Mouse (Mus musculus): ENCODE results near the gene 2310022B05Rik.
A peak's percentile ranks its signal among the peaks of the same experiment; 100 is the strongest.

The 2310022B05Rik gene

DNA sequence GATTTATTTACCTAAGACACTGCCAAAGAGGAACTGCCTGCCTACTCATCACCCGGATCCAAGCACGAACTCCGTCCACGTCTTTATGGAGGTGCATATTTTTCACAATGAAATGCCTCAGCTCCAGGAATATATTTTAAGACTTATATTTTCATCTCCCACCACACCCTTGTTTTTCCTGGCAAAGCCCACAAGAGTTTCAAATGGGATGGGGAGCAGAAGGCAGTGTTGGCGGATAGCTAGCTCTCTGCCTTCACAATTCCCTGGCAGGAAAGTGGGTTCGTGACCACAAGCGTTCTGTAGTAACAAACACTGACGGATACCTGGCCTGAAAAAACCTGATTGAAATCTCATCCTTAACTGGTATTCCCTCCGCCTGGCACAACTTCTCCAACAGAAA lies 1.4 kb downstream of the 2310022B05Rik start:
- no peak for DNase-seq (ENCODE audit: low read depth, low spot score)

DNA sequence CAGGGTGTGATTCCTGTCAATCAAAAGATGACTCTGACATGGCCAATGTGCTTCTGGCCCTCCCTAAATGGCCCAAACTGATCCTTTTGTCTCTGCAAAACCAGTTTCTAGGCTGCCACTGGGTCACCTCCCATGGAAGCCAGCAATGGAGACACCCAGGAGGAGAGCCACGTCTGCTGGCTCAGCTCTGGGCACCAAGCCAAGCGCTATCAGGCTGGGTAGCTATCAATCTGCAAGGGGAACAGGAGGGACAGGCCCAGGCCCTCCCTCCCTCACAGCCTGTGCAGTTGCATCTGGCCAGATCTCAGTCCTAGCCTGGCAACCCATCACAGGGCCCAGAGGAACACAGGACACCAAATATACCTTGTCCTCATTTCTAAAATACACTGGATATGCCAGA lies 4.8 kb downstream of the 2310022B05Rik start:
- no peak for DNase-seq (ENCODE audit: low read depth, low spot score)

DNA sequence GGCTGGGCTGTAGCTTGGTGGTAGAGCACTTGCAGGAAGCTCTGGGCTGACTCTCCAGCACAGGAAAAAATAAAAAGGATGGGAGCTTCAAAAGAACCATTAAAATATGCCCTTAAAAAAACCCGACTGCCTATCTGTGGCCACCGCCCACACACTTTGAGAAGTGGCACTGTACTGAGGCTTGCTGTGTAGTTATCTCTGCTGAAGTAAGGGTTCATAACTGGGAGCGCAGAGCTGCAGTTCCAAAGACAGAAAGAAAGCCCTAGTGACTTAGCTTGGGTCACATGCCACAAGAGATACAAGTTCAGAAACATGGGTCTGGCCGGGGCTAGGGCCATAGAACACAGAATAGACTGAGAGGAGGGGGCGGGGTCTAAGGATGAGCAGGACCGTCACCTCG lies 5.2 kb downstream of the 2310022B05Rik start:
- no peak for DNase-seq (ENCODE audit: low read depth, low spot score)

DNA sequence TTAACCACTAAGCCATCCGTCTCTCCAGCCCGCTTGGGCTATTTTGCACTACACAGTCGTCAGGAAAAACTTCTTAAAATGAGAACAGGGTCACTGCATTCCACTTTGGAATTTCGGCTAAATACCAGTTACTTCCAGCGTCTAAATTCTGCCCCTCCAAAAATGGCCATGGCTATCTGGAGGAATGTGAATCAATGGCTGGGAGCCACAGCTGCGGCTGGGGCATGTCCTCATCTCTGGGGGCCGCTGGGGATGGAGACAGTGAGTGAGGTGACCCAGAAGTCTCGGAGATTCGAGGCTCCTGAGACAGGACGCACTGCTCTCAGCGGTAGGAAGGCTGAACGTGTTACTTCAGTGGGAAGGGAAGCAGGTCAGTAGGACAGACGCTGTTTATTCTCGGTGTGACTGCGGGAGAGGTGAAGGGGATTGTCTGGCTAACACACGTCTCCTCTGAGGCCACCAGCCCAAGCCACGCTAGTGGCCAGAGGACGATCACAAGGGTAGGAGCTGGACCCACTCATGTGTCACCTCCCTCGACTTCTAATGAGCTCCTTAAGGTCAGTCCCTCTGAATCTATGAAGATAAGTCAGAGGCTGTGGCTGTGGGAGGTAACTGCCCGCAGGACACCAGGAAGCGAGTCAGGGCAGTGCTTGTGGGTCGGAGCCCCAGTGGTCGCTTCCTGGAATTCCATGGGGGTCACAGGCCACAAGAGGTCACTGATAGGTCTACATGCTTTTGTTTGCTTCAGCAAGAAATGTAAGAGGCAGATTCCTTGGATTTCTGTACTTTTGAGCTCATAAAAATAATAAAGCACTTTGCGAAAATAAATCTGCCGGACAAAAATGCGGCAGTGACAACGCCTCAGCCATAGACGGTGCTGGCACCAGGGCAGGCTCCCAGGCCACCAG lies 9.3 kb downstream of the 2310022B05Rik start:
- no peak for DNase-seq (ENCODE audit: low read depth, low spot score)

DNA sequence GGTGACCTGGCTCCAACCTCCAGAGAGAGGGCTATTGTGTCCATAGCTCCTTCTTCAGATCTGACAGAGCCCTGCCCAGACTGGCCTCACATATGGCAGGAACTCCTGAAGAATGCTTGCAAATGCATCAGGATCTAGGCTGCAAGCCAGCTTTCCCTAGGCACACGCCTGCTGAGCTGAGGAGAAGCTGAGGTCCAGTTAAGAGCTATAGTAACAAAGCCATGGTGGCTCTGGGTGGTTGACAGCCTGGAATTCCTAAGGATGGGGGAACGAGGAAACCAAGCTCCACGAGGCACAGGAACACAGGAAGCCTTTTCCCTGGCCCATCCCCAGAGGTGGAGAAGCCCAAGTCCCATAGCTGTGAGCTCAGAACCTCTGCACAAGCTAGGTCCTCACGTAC lies 10.6 kb downstream of the 2310022B05Rik start:
- DNase-seq (ENCODE audit: low read depth, low spot score), result no peak

DNA sequence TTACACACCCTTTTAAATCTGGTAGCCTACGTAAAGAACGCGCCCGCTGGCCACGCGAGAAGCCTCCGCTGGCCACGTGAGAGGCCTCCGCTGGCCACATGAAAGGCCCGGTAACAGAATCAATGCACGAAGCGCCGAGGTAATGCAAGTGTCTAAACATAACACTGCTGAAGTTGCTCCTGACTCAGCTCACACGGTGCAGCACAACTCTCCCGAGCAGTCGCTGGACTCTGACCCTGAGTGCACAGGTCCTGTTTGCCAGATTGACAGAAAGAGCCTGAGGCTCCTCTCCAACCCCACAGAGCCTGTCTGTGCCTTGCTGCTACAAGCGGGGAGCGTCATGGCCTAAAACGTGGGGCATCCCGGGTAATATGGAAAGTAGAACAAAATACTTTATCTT lies 11.4 kb downstream of the 2310022B05Rik start:
- DNase-seq (ENCODE audit: low read depth, low spot score), result no peak

DNA sequence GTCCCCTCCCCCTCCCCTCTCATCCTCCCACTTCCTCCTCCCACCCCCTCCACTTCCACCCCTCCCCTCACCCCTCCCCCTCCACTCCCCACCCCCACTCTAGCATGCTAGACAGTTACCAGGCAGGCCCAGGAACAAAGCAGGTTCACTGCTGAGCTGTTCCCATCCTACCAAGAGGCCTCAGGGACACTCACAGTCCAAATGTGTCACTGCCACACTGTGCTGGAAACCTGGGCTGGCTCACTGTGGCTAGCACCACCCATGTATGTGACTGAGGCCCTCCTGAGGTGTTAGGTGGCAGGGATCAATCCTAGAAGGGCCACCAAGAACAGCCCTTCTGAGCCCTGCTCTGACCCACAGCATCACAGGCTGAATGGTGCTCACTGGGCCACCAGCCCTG lies 14.9 kb downstream of the 2310022B05Rik start:
- DNase-seq (ENCODE audit: low read depth, low spot score), result no peak

DNA sequence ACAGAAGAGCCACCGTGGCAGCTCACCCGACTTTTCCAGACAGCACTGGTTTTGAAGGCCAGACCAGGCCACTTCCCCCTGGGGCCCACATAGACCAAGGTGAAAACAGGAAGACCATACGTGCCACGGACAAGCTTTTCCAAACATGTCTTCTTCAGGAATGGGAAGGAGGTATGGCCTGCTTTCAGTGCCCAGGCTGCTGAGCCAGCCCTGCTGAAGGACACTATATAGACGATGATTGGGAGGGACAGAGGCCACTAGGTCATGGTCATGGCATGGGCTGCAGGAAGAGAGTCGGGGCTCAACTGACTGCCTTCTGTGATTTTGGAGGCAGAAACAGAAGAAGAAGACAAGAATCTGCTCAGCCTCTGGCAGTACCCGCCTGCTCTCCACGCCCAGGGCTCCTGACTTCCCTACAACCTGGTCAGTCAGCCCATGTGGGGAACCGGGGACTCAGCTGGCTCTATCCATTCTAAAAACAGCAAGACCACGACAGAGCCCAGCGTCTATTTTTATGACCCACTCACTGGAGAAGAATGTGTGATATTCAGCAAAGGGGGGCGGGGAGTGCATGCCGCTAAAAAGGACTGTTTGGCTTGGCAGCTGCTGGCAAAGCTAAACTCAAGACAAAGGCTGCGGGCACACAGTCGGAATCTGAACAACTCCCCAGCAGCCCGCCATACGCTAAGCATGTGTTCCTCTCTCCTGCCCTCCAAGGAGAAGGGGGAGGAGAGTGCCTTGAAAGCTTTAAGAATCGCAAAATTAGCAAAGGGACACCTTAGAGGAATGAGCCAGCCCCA lies 19.4 kb downstream of the 2310022B05Rik start:
- no peak for DNase-seq (ENCODE audit: low read depth, low spot score)

DNA sequence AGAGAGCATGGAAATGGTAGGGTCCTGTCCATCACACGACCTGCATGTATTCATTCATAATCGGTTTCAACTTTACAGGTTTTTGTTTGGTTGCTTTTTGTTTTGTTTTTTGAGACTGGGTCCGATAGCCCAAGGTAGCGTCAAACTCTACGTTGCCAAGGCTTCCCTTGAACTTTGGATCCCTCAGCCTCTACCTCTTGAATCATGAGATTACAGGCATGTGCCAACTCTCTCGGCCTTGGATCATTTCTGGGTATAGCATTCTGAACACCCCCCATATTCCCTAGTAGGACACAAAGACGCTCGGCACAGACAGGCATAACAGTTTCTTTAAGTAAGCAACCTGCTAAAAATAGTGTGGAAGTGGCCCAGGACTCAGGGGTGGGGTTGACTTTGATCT lies 21.6 kb downstream of the 2310022B05Rik start:
- no peak for DNase-seq (ENCODE audit: low read depth, low spot score)

DNA sequence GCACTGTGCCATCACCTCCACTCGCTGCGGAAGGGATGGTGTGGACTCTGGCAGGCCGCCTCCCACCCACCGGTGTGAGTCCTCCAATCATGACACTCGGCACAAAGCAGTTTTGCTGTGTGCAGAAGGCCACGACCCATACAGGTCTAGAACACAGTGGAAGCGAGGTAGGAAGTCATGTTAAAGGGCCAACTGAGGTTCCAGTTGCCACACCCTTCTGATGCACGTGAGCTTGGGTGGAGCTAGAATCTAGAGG lies 28.0 kb downstream of the 2310022B05Rik start:
- DNase-seq (ENCODE audit: low read depth, low spot score), result no peak

DNA sequence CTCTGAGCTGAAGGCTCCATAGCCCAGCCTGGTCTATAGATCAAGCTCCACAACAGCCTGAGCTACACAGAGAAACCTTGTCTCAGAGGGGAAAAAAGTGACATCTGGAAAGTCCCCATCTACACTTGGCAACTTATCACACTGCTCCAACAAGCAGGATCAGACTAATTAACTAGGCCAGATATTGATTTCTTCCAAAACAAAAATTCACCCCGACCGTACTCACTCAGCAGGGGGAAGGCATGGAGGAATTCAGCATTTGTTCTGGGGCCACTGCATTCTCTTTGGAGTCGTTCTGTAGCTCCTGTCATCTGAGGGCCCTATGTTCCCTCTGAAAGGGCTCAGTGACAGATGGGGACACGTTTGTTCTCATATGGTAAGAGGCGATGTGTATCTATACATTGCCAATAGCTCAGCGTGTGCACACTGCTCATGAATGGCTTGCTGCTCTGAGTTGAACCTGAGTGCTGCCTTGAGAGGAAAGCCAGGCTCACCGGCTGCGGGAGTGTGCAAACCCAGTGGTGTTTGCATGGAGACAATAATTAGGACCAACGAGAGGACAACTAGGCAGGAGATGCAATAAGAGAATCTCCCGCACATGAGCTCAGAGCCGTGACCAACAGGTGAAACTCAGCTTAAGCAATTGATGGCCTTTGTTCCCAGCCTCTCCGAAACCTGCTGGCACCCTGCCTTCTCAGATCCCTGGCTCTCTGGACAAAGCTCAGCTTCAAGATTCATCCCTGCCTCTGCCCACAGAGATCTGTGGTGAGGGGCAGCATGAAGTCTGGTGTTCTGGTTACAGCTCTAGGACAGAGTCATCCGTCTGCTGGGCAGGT lies 28.5 kb downstream of the 2310022B05Rik start:
- DNase-seq (ENCODE audit: low read depth, low spot score), result no peak

DNA sequence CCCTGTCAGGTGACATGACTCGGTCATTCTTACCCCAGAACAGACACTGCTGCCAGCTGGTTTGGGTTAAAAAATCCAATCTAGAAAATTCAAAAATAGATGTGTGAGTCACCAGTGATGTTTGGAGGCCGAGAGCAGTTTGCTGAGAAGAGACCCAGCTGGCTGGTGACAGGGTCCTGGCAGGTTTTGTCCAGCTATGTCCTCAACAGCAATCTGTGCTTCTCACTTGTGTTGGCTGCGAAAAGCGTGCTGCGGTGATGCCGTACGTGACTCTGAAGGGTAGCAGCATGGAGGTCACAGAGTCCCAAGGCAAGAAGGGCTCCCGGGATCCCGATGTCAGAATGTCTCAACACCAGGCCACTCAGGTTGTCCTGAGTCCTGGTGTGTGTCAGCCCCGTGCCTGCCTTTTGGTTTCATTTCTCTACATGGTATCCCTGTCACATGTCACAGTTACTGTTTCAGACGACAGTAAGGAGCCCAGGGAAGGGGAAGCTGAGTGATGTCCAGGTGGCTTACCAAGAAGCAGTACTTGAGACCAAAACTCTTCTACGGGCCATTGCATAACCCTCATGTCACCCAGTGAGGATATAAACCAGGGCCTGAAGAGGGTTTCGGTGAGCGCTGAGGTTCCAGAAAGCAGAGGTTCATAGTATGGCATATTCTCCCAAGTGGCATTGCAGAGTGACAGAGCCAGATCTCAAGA lies 30.0 kb downstream of the 2310022B05Rik start:
- DNase-seq (ENCODE audit: low read depth, low spot score), result no peak

DNA sequence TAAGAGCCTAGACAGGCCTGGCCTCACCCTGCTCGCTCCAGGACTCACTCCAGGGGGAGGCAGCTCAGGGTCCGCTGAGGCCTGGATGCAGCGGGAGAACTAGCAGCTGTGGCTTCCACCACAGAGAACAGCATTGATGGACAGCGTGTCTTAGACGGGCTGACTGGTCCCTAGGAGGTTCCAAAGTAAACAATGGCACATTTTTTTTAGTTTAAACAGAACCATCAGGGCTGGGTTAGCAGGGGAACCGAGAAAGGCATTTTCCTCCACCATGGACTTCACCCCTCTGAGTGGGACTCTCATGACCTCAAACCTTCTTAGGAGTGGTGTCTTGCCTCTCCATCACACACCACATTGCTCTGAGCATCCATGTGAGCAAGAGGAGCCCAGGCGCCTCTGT lies 31.2 kb downstream of the 2310022B05Rik start:
- DNase-seq (ENCODE audit: low read depth, low spot score), result no peak

DNA sequence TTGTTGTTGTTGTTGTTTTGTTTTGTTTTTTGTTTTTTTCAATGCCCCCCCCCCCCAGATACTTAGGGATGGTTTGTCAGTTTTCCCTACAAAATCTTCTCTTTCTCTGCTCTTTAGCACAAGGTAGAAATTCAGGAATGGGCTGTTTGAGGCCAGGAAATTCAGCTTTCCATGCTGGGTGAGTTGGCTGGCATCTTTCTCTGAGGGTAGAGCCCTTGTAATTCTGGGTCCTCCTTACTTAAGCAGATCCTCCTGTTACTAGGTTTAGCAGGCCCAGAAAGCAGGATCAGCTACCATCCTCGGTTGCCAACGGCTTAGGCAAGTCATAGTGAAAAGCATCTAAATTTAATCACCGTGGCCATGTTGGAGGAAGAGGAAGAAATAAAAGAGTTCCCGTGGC lies 32.3 kb downstream of the 2310022B05Rik start:
- DNase-seq (ENCODE audit: low read depth, low spot score), result no peak

DNA sequence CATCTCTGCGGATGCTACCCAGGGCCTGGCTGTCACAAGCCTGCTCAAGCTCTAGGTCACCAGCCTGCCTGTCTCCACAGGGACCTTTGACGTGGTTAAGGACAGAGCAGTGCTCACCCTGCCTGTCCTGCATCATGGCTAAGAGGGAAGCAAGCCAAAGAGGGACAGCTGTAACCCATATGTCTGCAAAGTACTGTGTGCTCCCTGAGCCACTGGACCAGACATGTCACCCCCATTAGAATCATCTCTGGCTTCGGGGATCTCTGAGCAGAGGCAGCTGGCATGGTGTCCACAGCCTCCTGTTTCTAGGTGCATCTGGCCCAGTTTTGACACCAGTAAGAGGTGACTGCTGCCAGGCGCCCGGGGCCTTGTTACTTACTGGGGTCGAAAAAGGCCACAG lies 32.7 kb downstream of the 2310022B05Rik start:
- no peak for DNase-seq (ENCODE audit: low read depth, low spot score)

DNA sequence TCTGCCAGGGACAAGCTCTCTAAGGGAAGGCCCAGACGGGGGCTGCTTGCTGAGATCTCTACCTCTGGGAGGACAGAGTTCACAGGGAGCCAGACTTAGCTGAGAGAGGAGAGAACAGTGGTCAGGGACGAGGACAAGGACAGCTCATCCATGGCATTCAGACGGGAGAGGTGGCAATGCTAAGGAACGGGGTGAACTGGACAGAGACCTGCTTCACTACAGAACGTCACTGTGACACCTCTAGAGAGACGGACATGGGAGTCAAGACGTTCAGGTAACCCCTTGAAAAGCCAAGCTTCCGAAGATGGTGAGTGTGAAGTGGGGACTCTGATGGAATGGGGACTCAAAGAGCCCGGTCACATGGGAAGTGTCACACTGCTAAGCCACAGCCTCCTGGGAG lies 36.9 kb downstream of the 2310022B05Rik start:
- no peak for DNase-seq (ENCODE audit: low read depth, low spot score)

DNA sequence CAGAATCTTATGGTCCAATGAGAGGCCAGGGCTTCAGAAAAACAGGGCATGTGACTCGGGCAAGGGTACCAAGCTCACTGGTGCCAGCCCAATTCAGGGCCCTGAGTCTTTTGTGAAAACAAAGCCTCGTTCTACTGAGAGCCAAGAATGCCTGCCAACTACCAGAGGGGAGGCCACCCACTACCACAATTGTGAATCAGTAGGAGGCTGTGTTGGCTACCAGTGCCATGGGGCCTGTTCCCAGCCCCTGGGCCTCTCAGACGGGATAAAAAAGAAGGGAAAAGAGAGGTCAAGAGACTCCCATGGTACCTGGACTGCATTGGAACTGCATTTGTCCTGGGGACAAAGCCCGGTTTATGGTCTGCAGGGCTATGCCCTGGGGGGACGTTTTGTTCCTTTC lies 41.9 kb downstream of the 2310022B05Rik start:
- DNase-seq (ENCODE audit: low read depth, low spot score), result no peak

DNA sequence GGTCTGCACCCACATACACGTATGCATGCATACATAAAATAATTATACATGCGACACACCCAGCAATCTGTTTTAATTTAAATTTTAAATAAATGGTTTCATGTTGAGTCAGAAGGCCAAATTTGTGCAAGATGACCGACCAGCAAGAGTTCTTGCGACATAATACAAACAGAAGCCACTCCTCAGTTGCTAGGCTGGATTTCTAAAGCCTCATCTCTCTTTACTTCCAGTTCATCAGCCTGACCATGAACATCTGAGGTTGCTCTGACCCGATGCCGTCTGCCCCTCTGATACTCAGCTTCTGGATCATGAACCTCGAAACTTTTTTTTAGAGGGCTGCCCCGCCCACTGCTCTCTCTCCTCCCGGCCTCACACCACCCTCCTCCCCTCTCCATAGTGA lies 44.9 kb downstream of the 2310022B05Rik start:
- DNase-seq (ENCODE audit: low read depth, low spot score), result no peak

DNA sequence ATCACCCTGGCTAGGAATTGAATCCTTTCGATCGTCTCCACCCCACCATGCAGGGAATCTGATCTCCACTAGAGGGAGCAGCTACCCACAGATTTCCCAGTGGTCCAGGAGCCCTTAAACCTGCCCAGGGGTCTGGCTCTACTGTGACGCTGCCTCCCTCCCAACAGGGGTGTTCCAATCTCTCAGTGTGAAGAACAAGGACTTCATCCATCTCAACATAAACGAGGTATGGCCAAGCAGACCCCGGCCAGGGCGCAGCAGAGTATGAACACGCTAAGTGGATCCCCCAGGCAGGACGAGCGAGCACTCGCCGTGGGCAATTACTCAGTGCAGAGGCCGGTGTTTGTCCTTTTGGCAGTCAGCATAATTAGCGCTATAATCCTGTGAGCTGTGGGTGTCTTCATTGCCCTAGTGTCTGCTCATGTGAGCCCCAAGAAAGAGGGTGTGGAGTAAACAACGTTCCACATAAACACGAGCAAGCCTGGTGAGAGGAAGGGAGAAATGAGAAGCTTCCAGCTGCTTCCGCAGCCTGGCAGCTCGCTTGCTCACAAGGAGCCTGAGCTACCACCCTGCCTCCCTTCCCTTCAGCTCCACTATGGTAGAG lies 45.8 kb downstream of the 2310022B05Rik start:
- DNase-seq (ENCODE audit: low read depth, low spot score), result peak; percentile 77

DNA sequence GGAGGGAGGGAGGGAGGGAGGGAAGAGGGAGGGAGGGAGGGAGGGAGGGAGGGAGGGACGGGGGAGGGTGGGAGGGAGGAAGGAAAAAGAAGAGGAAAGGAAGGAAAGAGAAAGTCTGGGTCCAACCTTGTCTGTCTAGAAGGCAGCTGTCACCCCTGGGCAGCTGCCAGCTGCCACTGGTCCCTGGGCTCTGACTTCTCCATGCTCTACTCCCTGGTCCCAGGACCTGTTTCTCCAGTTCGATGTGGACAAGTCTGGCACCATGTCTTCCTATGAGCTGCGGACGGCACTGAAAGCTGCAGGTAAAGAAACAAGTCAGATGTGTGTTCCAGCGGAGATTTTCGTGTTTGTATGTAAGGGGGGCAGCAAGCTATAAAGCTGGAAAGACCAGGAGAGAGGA lies 48.8 kb downstream of the 2310022B05Rik start:
- no peak for DNase-seq (ENCODE audit: low read depth, low spot score)

DNA sequence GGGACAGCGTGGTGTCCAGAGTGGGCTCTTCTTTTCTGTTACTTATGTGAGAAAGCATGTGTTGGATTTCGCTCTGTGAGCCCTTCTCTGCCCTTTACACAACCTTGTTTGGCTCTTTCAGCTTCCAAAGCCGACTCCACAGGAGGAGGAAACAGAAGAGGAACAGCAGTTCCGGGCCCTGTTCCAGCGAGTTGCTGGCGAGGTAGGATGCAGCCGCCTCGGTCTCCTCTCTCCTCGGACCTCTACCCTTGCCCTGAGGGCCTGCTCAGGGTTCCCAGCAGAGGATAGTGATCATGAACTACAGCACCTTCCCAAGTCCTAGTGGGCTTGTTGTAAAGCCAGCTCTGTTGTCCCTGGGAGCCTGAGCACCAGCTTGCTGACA lies 54.2 kb downstream of the 2310022B05Rik start:
- DNase-seq (ENCODE audit: low read depth, low spot score), result no peak
